Mouse (Mus musculus): ENCODE data around the gene Spin2c.

Spin2c gene

GRCm38 (mm10) chrX:153831951-153832561, at the start of gene Spin2c:
TSS of gene Spin2c (plus strand) at chrX:153832225.
- no peak for DNase-seq (ENCODE audit: low read depth)

DNA sequence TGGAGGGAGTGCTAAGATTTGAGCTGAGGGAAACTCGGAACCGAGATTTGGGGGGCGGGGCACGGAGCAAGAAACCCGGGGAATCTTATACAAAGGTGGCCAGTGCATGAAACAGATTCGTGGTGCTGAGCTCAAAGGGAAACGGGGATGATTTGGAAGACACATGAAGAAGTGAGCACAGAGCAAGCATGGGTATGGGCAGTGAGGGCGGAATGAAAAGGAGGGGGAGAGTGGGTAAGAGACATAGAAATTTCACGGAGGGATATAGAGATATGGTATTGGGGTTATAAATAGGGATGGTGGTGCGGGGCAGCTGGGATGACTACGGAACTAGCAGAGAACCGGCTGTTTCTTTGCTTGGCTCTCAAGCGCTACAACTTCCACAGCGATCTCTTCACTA, 581 bp downstream of the Spin2c start:
- DNase-seq (ENCODE audit: low read depth), result no peak

Measured in c-Kit-positive CD71-negative TER-119-negative erythroid progenitor cells, embryonic 14.5 days (primary cell).